Comparison of ENCODE assay signal across 13 mouse cellular contexts in genomic region chr6:53218871-53219286, GRCm38 (mm10).
DNase-seq lines count a peak whose midpoint lies in the region; ATAC-seq and TF ChIP-seq lines count a peak whose summit lies in the region.
"Had no signal": no experiment of that assay in that cellular context is flagged by ENCODE, and none has a peak within 500 bp of the region (broad histone marks: within the 10 kb centered on the region; RNA-seq: fewer than 3 reads in every experiment).

No protein-coding gene starts in this region.

- no peaks in the 10 kb centered on the region for H3K9me3 ChIP-seq in limb, embryonic 15.5 days
- H3K9me3 ChIP-seq in stomach, postnatal 0 days (ENCODE audit: control insufficient read depth, low read length): no peaks in the 10 kb centered on the region

- TF ChIP-seq EP300 in stomach, postnatal 0 days (optimal IDR thresholded peaks at IDR 0.05): no peak

- no peak overlapping the region for H3K27ac ChIP-seq in cerebellum, adult 2 months (ENCODE audit: insufficient read depth, low read length)
- H3K27ac ChIP-seq in limb, embryonic 15.5 days: peak overlapping the region; percentile 68
- H3K27ac ChIP-seq in stomach, postnatal 0 days (replicated peaks): 0 out of 2 replicates have a peak overlapping the region, but pooled peaks have one; percentile 5
- H3K27ac ChIP-seq: hindbrain, postnatal 0 days; left cerebral cortex, adult 2 months had no signal

- H3K36me3 ChIP-seq in limb, embryonic 15.5 days: no peaks in the 10 kb centered on the region
- no peaks in the 10 kb centered on the region for H3K36me3 ChIP-seq in stomach, postnatal 0 days (ENCODE audit: control insufficient read depth, insufficient read depth, low read length)

- no peak for ATAC-seq in limb, embryonic 15.5 days (ENCODE audit: insufficient number of reproducible peaks, low FRiP score, low TSS enrichment, low read depth)
- ATAC-seq in stomach, postnatal 0 days (ENCODE audit: low FRiP score, low TSS enrichment): peak; percentile 49; the same call in 1 of the 2 replicates
- ATAC-seq: hindbrain, postnatal 0 days had no signal

- no peak for TF ChIP-seq POLR2A in cerebellum, adult 2 months (IDR thresholded peaks at IDR 0.05; ENCODE audit: borderline replicate concordance, insufficient read depth, low read length)

- WGBS in cerebellum, adult 2 months: 71% methylated on average over 10 of the region's 10 CpGs
- WGBS in limb, embryonic 15.5 days: 34% methylated on average over 10 of the region's 10 CpGs
- 54% methylated on average over 10 of the region's 10 CpGs for WGBS in stomach, postnatal 0 days

- peak; percentile 21 to 30 for DNase-seq in cerebellum, postnatal 14 days
- DNase-seq in cerebellum, adult 2 months: no peak
- peak; percentile 6 for DNase-seq in ovary, adult 18-20 months (ENCODE audit: low spot score)
- no peak for DNase-seq in ovary, postnatal 10 days (ENCODE audit: low spot score)
- no peak for DNase-seq in stomach, postnatal 0 days (ENCODE audit: low spot score)
- no peak for DNase-seq in urinary bladder, adult 2 months (ENCODE audit: low spot score)
- no peak for DNase-seq in cerebellum, postnatal 36 days
- DNase-seq: cerebellum, adult 9-11 months; gastrocnemius, postnatal 25 days; kidney, postnatal 10 days had no signal

- H3K9ac ChIP-seq in limb, embryonic 15.5 days: no peak overlapping the region
- H3K9ac ChIP-seq in stomach, postnatal 0 days (ENCODE audit: low read length): no peak overlapping the region

- H3K4me3 ChIP-seq in cerebellum, adult 2 months (replicated peaks; ENCODE audit: insufficient read depth, low read depth, low read length): no peak overlapping the region
- no peak overlapping the region for H3K4me3 ChIP-seq in limb, embryonic 15.5 days
- H3K4me3 ChIP-seq in stomach, postnatal 0 days (ENCODE audit: low read depth, low read length): no peak overlapping the region
- H3K4me3 ChIP-seq: left cerebral cortex, adult 2 months had no signal

- H3K27me3 ChIP-seq in cerebellum, adult 2 months (ENCODE audit: control insufficient read depth, insufficient read depth, low read length): no peaks in the 10 kb centered on the region
- H3K27me3 ChIP-seq in limb, embryonic 15.5 days: no peaks in the 10 kb centered on the region
- H3K27me3 ChIP-seq in stomach, postnatal 0 days (ENCODE audit: control insufficient read depth, insufficient read depth, low read length): no peaks in the 10 kb centered on the region

- H3K4me2 ChIP-seq in limb, embryonic 15.5 days: no peak overlapping the region
- no peak overlapping the region for H3K4me2 ChIP-seq in stomach, postnatal 0 days (replicated peaks; ENCODE audit: low read depth)

- no peaks in the 10 kb centered on the region for H3K4me1 ChIP-seq in cerebellum, adult 2 months (ENCODE audit: control insufficient read depth, insufficient read depth, low read length)
- peaks cover 18% of the 10 kb centered on the region for H3K4me1 ChIP-seq in limb, embryonic 15.5 days
- H3K4me1 ChIP-seq in stomach, postnatal 0 days (replicated peaks; ENCODE audit: control insufficient read depth, insufficient read depth): no peaks in the 10 kb centered on the region

- no peak for TF ChIP-seq CTCF in cerebellum, adult 2 months (IDR thresholded peaks at IDR 0.05; ENCODE audit: borderline replicate concordance, insufficient read depth, low read depth, low read length)
- no peak for TF ChIP-seq CTCF in stomach, postnatal 0 days (IDR thresholded peaks at IDR 0.05; ENCODE audit: low read depth)

Comparison
In these comparisons a context has a peak if more than half of its experiments do, and no peak if none do; other contexts are left out.
1. DNase-seq: peak in cerebellum, postnatal 14 days (2 of 2) and ovary, adult 18-20 months (single experiment); none in cerebellum, adult 2 months (0 of 2), ovary, postnatal 10 days (single experiment), stomach, postnatal 0 days (single experiment), urinary bladder, adult 2 months (single experiment) and cerebellum, postnatal 36 days (0 of 2).